Mouse (Mus musculus): ENCODE results near the gene Hist1h2bg. TPM values are rescaled to one million over a fixed set of nuclear protein-coding genes. Genes with fewer than 3 reads are reported as not detected.
A peak's percentile ranks its signal among the peaks of the same experiment; 100 is the strongest.
"Not testable (repeated sequence)": the region's sequence is repeated elsewhere in the genome, so short reads cannot be mapped to it uniquely, and the experiment has no call there.

Hist1h2bg gene
- polyA plus RNA-seq, 1 experiment from 2014 or later = 10.0 TPM

- 14% methylated on average over 9 of the region's 9 CpGs for WGBS (ENCODE audit: insufficient replicate concordance)
Observed at GRCm38 (mm10) chr13:23532262-23533075, 38.7 kb upstream of the Hist1h2bg start.

DNA sequence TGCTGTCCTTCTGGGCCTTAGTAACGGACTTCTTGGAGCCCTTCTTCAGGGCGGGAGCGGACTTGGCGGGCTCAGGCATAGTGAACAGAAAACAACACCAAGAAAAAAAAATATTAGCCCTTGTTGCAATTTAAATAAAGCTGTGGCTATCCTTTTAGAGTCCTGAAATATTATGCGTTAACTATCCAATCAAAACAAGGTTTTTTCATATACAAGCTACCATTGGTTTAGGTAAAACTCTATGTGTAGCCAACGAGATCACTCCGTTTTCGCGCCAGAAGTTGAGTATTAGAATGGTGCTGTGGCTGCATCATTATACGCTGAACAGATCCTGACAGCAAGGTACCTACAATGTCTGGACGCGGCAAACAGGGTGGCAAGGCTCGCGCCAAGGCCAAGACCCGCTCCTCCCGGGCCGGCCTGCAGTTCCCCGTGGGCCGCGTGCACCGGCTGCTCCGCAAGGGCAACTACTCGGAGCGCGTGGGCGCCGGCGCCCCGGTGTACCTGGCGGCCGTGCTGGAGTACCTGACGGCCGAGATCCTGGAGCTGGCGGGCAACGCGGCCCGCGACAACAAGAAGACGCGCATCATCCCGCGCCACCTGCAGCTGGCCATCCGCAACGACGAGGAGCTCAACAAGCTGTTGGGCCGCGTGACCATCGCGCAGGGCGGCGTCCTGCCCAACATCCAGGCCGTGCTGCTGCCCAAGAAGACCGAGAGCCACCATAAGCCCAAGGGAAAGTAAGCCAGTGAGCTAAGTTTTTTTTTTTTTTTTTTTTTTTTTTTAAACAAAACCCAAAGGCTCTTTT, 37.4 kb upstream of the Hist1h2bg start, which contains the start of gene Hist1h2af:
Gene Hist1h2af, plus strand, starts transcription at position 347 of the 808 bp plus-strand sequence.
- not testable (repeated sequence) for H3K36me3 ChIP-seq (replicated peaks); H3K27me3 ChIP-seq; H3K9me3 ChIP-seq (replicated peaks)
- H3K9ac ChIP-seq = peak within 1 kb of the TSS; percentile 75
- peak within 1 kb of the TSS; percentile 66 for H3K4me3 ChIP-seq (replicated peaks)
- peak; percentile 38 for ATAC-seq (ENCODE audit: insufficient read depth)
- WGBS (ENCODE audit: insufficient replicate concordance) = under 1% methylated on average over 31 of the region's 53 CpGs
- H3K4me2 ChIP-seq = peak within 1 kb of the TSS; percentile 78
- H3K27ac ChIP-seq (replicated peaks) = peak within 1 kb of the TSS; percentile 98
- peaks cover 47% of the 10 kb centered on the region for H3K4me1 ChIP-seq (replicated peaks)

More at GRCm38 (mm10) chr13:23532262-23533075, 38.7 kb upstream of the Hist1h2bg start:
- Histone ChIP-seq H3K4me2 (peak overlapping the region; percentile 78), H3K4me1 (replicated peaks) (peaks cover 38% of the 10 kb centered on the region), H3K27ac (replicated peaks) (peak overlapping the region; percentile 98), H3K9ac (peak overlapping the region; percentile 75), H3K4me3 (replicated peaks) (peak overlapping the region; percentile 66), H3K9me3 (replicated peaks) (no peaks in the 10 kb centered on the region), H3K27me3 (no peaks in the 10 kb centered on the region), H3K36me3 (replicated peaks) (no peaks in the 10 kb centered on the region)
- no peak for ATAC-seq (ENCODE audit: insufficient read depth)

DNA sequence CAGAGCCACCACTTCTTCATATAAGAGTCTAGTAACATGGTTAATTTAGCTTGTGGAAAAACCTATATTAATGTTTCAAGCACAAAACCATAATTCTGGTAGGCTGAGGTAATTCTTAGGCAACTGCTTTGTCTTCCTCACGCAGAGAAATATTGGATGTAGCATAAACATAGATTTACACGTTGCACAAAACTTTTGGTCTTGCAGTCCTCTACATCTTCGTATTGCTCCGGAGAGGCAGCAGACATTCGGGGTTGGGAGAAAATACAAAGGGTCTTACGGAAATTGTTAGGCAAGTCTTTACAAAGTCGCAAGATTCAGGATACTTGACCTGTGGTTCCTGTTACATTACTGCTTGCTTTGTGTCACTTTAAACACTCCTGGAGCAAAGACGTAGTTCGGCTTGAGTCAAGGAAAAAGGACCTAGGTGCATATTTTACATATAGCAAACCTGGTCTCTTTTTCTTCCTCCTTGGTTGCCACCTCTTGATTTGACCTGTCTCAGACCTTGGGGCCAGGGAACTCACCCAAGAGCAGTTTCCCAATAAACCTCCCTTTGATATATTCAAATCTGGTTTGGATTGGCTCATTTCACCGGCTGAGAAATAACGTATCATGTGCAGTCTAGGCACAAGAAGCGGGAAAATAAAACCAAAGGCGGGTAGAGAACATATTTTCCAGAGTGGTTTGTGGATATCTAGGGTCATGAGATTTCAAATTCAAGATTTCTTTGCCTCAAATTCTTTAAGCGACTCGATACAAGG, 36.6 kb upstream of the Hist1h2bg start:
- Histone ChIP-seq H3K36me3 (replicated peaks) (no peaks in the 10 kb centered on the region), H3K4me2 (peak overlapping the region; percentile 78)
- WGBS (ENCODE audit: insufficient replicate concordance) = under 1% methylated on average over 15 of the region's 15 CpGs

DNA sequence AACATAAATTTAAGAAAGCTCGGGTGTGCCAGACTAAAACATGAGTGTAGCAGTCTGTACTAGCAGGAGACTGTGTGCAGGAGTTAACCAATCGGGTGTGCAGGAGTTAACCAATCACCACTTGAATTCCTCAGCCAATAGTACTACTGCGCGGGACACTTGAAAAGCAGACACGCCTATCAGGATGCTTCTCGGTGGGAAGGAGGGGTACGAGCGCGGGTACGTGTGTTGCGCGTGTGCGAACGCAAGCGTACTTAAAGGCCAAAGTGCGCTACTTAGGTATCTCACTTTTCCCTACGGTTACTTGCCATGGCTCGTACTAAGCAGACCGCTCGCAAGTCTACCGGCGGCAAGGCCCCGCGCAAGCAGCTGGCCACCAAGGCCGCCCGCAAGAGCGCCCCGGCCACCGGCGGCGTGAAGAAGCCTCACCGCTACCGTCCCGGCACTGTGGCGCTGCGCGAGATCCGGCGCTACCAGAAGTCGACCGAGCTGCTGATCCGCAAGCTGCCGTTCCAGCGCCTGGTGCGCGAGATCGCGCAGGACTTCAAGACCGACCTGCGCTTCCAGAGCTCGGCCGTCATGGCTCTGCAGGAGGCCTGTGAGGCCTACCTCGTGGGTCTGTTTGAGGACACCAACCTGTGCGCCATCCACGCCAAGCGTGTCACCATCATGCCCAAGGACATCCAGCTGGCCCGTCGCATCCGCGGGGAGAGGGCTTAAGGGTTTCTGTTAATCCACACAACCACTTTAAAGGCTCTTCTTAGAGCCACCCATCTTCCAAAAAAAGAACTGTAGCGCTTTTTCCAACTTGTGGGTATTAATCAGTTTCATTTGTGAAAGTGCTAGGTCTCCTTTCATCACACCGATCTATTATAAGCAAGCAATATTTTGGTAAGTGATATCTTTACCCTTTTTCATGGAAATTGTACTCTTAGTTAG, 35.8 kb upstream of the Hist1h2bg start, which contains the start of gene Hist1h3g:
Gene Hist1h3g, plus strand, starts transcription at position 286 of the 939 bp plus-strand sequence.
- under 1% methylated on average over 54 of the region's 62 CpGs for WGBS (ENCODE audit: insufficient replicate concordance)
- ATAC-seq (ENCODE audit: insufficient read depth) = peak; percentile 84
- H3K9ac ChIP-seq = peak within 1 kb of the TSS; percentile 75
- H3K4me3 ChIP-seq (replicated peaks) = peak within 1 kb of the TSS; percentile 66
- H3K4me2 ChIP-seq = peak within 1 kb of the TSS; percentile 78
- H3K4me1 ChIP-seq (replicated peaks) = peaks cover 50% of the 10 kb centered on the region
- H3K27ac ChIP-seq (replicated peaks) = peak within 1 kb of the TSS; percentile 98
- not testable (repeated sequence) for H3K36me3 ChIP-seq (replicated peaks); H3K27me3 ChIP-seq; H3K9me3 ChIP-seq (replicated peaks)

More for the DNA sequence above, 36.6 kb upstream of the Hist1h2bg start:
- Histone ChIP-seq H3K27ac (replicated peaks) (peak overlapping the region; percentile 98), H3K9me3 (replicated peaks) (no peaks in the 10 kb centered on the region), H3K4me1 (replicated peaks) (peaks cover 47% of the 10 kb centered on the region), H3K27me3 (no peaks in the 10 kb centered on the region), H3K9ac (peak overlapping the region; percentile 75), H3K4me3 (replicated peaks) (peak overlapping the region; percentile 66)
- peak; percentile 21 for ATAC-seq (ENCODE audit: insufficient read depth)

GRCm38 (mm10) chr13:23536076-23536822, 34.9 kb upstream of the Hist1h2bg start:
- Histone ChIP-seq H3K36me3 (replicated peaks) (no peaks in the 10 kb centered on the region), H3K4me1 (replicated peaks) (peaks cover 55% of the 10 kb centered on the region), H3K27ac (replicated peaks) (peak overlapping the region; percentile 98), H3K9ac (peak overlapping the region; percentile 73), H3K9me3 (replicated peaks) (no peaks in the 10 kb centered on the region), H3K4me2 (peak overlapping the region; percentile 78), H3K27me3 (no peaks in the 10 kb centered on the region), H3K4me3 (replicated peaks) (peak overlapping the region; percentile 66)
- 12% methylated on average over 7 of the region's 7 CpGs for WGBS (ENCODE audit: insufficient replicate concordance)
- ATAC-seq (ENCODE audit: insufficient read depth) = no peak

- H3K27me3 ChIP-seq = no peaks in the 10 kb centered on the region
- peak overlapping the region; percentile 78 for H3K4me2 ChIP-seq
- no peaks in the 10 kb centered on the region for H3K36me3 ChIP-seq (replicated peaks)
- H3K9ac ChIP-seq = peak overlapping the region; percentile 73
- no peak for ATAC-seq (ENCODE audit: insufficient read depth)
- H3K27ac ChIP-seq (replicated peaks) = peak overlapping the region; percentile 98
- no peaks in the 10 kb centered on the region for H3K9me3 ChIP-seq (replicated peaks)
- 57% methylated on average over 3 of the region's 3 CpGs for WGBS (ENCODE audit: insufficient replicate concordance)
- H3K4me3 ChIP-seq (replicated peaks) = peak overlapping the region; percentile 66
- peaks cover 58% of the 10 kb centered on the region for H3K4me1 ChIP-seq (replicated peaks)
Observed at GRCm38 (mm10) chr13:23537006-23537710, 34.0 kb upstream of the Hist1h2bg start.

DNA sequence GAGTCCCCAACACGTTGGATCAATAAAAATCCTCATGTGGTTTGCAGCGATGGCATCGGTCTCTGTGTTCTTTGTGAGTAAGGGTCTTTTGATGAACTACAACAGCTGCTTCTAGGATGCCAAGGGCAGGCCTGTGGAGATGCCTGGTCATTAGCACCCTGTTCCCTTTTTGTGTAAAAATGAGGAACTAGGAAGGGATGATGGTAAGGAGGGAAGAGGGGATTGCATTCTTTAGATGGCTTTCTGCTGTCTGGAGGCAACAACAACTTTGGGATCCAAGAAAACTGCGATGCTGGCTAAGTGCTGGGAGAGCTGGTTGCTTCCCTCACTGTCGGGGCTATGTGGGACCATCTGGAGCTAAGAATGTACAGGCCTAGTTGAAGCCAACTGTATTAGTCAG, 32.9 kb upstream of the Hist1h2bg start:
- Histone ChIP-seq H3K9ac (peak overlapping the region; percentile 73; the same call in 1 of the 2 replicates), H3K4me1 (replicated peaks) (peaks cover 47% of the 10 kb centered on the region), H3K36me3 (replicated peaks) (no peaks in the 10 kb centered on the region), H3K4me3 (replicated peaks) (0 out of 2 replicates have a peak overlapping the region, but pooled peaks have one; percentile 66), H3K4me2 (peak overlapping the region; percentile 78), H3K27ac (replicated peaks) (peak overlapping the region; percentile 98), H3K9me3 (replicated peaks) (no peaks in the 10 kb centered on the region), H3K27me3 (no peaks in the 10 kb centered on the region)
- no peak for ATAC-seq (ENCODE audit: insufficient read depth)
- WGBS (ENCODE audit: insufficient replicate concordance) = 72% methylated on average over 5 of the region's 5 CpGs

DNA sequence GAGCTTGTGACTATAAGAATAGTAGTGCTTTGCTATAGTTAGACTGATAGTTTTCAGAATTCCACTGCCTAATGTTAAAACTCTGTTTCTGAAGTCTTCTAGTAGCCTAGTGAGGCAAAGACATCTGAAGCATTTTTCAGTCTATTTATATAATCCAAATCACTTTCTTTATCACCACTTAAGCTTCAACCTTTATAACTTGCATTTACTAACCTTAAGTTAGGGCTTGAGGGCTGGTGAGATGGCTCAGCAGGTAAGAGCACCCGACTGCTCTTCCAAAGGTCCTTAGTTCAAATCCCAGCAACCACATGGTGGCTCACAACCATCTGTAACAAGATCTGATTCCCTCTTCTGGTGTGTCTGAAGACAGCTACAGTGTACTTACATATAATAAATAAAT, 31.4 kb upstream of the Hist1h2bg start:
- Histone ChIP-seq H3K27ac (replicated peaks) (peak overlapping the region; percentile 98; the same call in 1 of the 2 replicates), H3K4me1 (replicated peaks) (peaks cover 40% of the 10 kb centered on the region)
- not testable (repeated sequence) for H3K4me2 ChIP-seq; H3K4me3 ChIP-seq (replicated peaks); H3K27me3 ChIP-seq; H3K36me3 ChIP-seq (replicated peaks); H3K9ac ChIP-seq; ATAC-seq (ENCODE audit: insufficient read depth); H3K9me3 ChIP-seq (replicated peaks)
- 66% methylated on average over 1 of the region's 1 CpGs for WGBS (ENCODE audit: insufficient replicate concordance)

DNA sequence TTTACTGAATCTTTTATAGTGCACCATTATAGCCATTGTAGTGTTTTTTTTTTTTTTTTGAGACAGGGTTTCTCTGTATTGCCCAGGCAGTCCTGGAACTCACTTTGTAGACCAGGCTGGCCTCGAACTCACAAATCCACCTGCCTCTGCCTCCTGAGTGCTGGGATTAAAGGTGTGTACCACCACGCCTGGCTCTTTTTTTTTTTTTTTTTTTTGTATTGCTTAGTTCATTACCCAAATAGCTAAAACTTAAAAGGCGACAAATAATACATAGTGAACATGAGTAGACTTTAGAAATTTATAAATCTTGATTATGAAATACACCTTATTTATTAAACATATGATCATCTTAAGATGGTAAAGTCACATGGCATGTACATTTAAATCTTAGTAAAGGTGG, 29.7 kb upstream of the Hist1h2bg start:
- WGBS (ENCODE audit: insufficient replicate concordance) = 46% methylated on average over 3 of the region's 3 CpGs
- H3K9me3 ChIP-seq (replicated peaks) = no peaks in the 10 kb centered on the region
- H3K9ac ChIP-seq = 0 out of 2 replicates have a peak overlapping the region, but pooled peaks have one; percentile 43
- H3K4me2 ChIP-seq = peak overlapping the region; percentile 66
- no peak for ATAC-seq (ENCODE audit: insufficient read depth)
- peak overlapping the region; percentile 63 for H3K4me3 ChIP-seq (replicated peaks)
- no peaks in the 10 kb centered on the region for H3K27me3 ChIP-seq
- H3K36me3 ChIP-seq (replicated peaks) = no peaks in the 10 kb centered on the region
- H3K27ac ChIP-seq (replicated peaks) = peak overlapping the region; percentile 74
- peaks cover 45% of the 10 kb centered on the region for H3K4me1 ChIP-seq (replicated peaks)

All from liver, embryonic 15.5 days (tissue).